Mouse (Mus musculus) small intestine, adult 2 months (tissue): ENCODE measurements around the gene Cul4b.

ENCODE experiments used
- CTCF ChIP-seq: fragments of 200-500 bp; IDR thresholded peaks from 2 replicates; pipeline ENCODE4 v1.5.1; 2012; ENCODE audit warnings: low read depth, mild to moderate bottlenecking, control low read depth, inconsistent platforms, low read length, moderate library complexity, mixed read lengths; ENCODE audit not compliant: insufficient replicate concordance, insufficient read length; ENCODE audit errors: extremely low read depth
- POLR2A ChIP-seq: fragments of 200-500 bp; IDR thresholded peaks from 2 replicates; pipeline ENCODE4 v1.6.1; 2012; ENCODE audit warnings: low read depth, mild to moderate bottlenecking, control low read depth, inconsistent platforms, low read length, moderate library complexity

DNA sequence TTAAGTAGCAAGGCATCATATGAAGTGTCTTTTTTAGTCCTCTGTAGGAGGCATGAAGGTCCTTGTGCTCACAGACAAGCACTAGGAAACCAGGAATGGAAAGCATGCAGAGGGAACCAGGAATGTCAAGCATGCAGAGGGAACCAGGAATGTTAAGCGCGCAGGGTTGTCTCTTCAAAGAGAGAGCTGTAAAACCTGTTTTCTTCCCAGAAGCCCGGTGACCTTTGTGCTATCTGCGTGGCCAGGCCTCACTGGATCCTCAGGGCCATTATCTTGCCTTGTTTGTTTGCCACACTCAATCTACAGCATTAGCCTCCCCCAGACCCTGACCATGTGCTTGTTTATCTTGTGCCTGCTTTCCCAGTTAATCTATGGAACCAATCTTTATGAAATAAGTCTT is 13.8 kb upstream of the Cul4b start:
- TF ChIP-seq POLR2A (no peak), CTCF (no peak)
